Mouse (Mus musculus): ENCODE data around the gene Crim1. TPM values are rescaled to one million over a fixed set of nuclear protein-coding genes. Genes with fewer than 3 reads are reported as not detected.

Gene Crim1
- polyA plus RNA-seq, 1 experiment from 2014 or later = 8.4 TPM

GRCm38 (mm10) chr17:78254256-78254655 is 54.2 kb downstream of the Crim1 start:
- 65% methylated on average over 8 of the region's 8 CpGs for WGBS
- no peaks in the 10 kb centered on the region for H3K27me3 ChIP-seq (ENCODE audit: insufficient read depth, low read length)

GRCm38 (mm10) chr17:78255711-78256110 is 55.7 kb downstream of the Crim1 start:
- Histone ChIP-seq H3K27ac (no peak overlapping the region), H3K4me1 (replicated peaks; ENCODE audit: insufficient read depth, low read length) (peaks cover 6% of the 10 kb centered on the region; the same call in 1 of the 2 replicates), H3K27me3 (ENCODE audit: insufficient read depth, low read length) (no peaks in the 10 kb centered on the region), H3K9me3 (replicated peaks; ENCODE audit: low read length) (no peaks in the 10 kb centered on the region), H3K9ac (ENCODE audit: low read depth, low read length) (no peak overlapping the region), H3K36me3 (ENCODE audit: insufficient read depth, low read length) (no peaks in the 10 kb centered on the region), H3K4me2 (ENCODE audit: low read length) (no peak overlapping the region), H3K4me3 (replicated peaks; ENCODE audit: low read depth, low read length) (no peak overlapping the region)
- ATAC-seq (replicated peaks; ENCODE audit: low FRiP score, low read depth) = no peak
- WGBS = 90% methylated on average over 9 of the region's 9 CpGs
- no peak for DNase-seq (ENCODE audit: low spot score)
- no peak for TF ChIP-seq CTCF (IDR thresholded peaks at IDR 0.05; ENCODE audit: low read depth)

More at GRCm38 (mm10) chr17:78254256-78254655, 54.2 kb downstream of the Crim1 start:
- ATAC-seq (replicated peaks; ENCODE audit: low FRiP score, low read depth) = no peak
- Histone ChIP-seq H3K4me1 (replicated peaks; ENCODE audit: insufficient read depth, low read length) (peaks cover 9% of the 10 kb centered on the region), H3K4me2 (ENCODE audit: low read length) (no peak overlapping the region), H3K9ac (ENCODE audit: low read depth, low read length) (no peak overlapping the region), H3K4me3 (replicated peaks; ENCODE audit: low read depth, low read length) (no peak overlapping the region), H3K27ac (no peak overlapping the region), H3K9me3 (replicated peaks; ENCODE audit: low read length) (no peaks in the 10 kb centered on the region), H3K36me3 (ENCODE audit: insufficient read depth, low read length) (no peaks in the 10 kb centered on the region)
- TF ChIP-seq CTCF (IDR thresholded peaks at IDR 0.05; ENCODE audit: low read depth) = no peak
- no peak for DNase-seq (ENCODE audit: low spot score)

- no peaks in the 10 kb centered on the region for H3K27me3 ChIP-seq (ENCODE audit: insufficient read depth, low read length)
- ATAC-seq (replicated peaks; ENCODE audit: low FRiP score, low read depth) = 0 out of 2 replicates have a peak, but pooled peaks have one; percentile 26
- H3K27ac ChIP-seq = no peak overlapping the region
- TF ChIP-seq CTCF (IDR thresholded peaks at IDR 0.05; ENCODE audit: low read depth) = no peak
- no peak overlapping the region for H3K4me2 ChIP-seq (ENCODE audit: low read length)
- H3K4me1 ChIP-seq (replicated peaks; ENCODE audit: insufficient read depth, low read length) = peaks cover 6% of the 10 kb centered on the region; the same call in 1 of the 2 replicates
- H3K9me3 ChIP-seq (replicated peaks; ENCODE audit: low read length) = no peaks in the 10 kb centered on the region
- no peak overlapping the region for H3K4me3 ChIP-seq (replicated peaks; ENCODE audit: low read depth, low read length)
- no peak overlapping the region for H3K9ac ChIP-seq (ENCODE audit: low read depth, low read length)
- 43% methylated on average over 8 of the region's 8 CpGs for WGBS
- H3K36me3 ChIP-seq (ENCODE audit: insufficient read depth, low read length) = no peaks in the 10 kb centered on the region
- DNase-seq (ENCODE audit: low spot score) = peak; percentile 34
Measured at GRCm38 (mm10) chr17:78256534-78256933, 56.5 kb downstream of the Crim1 start.

- WGBS = 90% methylated on average over 4 of the region's 4 CpGs
- peaks cover 3% of the 10 kb centered on the region; the same call in 1 of the 2 replicates for H3K4me1 ChIP-seq (replicated peaks; ENCODE audit: insufficient read depth, low read length)
- H3K36me3 ChIP-seq (ENCODE audit: insufficient read depth, low read length) = no peaks in the 10 kb centered on the region
- ATAC-seq (replicated peaks; ENCODE audit: low FRiP score, low read depth) (no peak), DNase-seq (ENCODE audit: low spot score) (no peak)
- no peak overlapping the region for H3K4me2 ChIP-seq (ENCODE audit: low read length)
- H3K27me3 ChIP-seq (ENCODE audit: insufficient read depth, low read length) = no peaks in the 10 kb centered on the region
- H3K27ac ChIP-seq = no peak overlapping the region
- TF ChIP-seq CTCF (IDR thresholded peaks at IDR 0.05; ENCODE audit: low read depth) = no peak
- no peak overlapping the region for H3K4me3 ChIP-seq (replicated peaks; ENCODE audit: low read depth, low read length)
- H3K9ac ChIP-seq (ENCODE audit: low read depth, low read length) = no peak overlapping the region
- H3K9me3 ChIP-seq (replicated peaks; ENCODE audit: low read length) = no peaks in the 10 kb centered on the region
Measured at GRCm38 (mm10) chr17:78261684-78262083, 61.6 kb downstream of the Crim1 start.

- WGBS = 69% methylated on average over 11 of the region's 11 CpGs
- ATAC-seq (replicated peaks; ENCODE audit: low FRiP score, low read depth) (no peak), DNase-seq (ENCODE audit: low spot score) (no peak)
- no peaks in the 10 kb centered on the region for H3K27me3 ChIP-seq (ENCODE audit: insufficient read depth, low read length)
- no peak for TF ChIP-seq CTCF (IDR thresholded peaks at IDR 0.05; ENCODE audit: low read depth)
- H3K36me3 ChIP-seq (ENCODE audit: insufficient read depth, low read length) = no peaks in the 10 kb centered on the region
- H3K4me3 ChIP-seq (replicated peaks; ENCODE audit: low read depth, low read length) = no peak overlapping the region
- H3K4me1 ChIP-seq (replicated peaks; ENCODE audit: insufficient read depth, low read length) = peaks cover 9% of the 10 kb centered on the region
- no peak overlapping the region for H3K4me2 ChIP-seq (ENCODE audit: low read length)
- no peak overlapping the region for H3K9ac ChIP-seq (ENCODE audit: low read depth, low read length)
- H3K27ac ChIP-seq = no peak overlapping the region
- no peaks in the 10 kb centered on the region for H3K9me3 ChIP-seq (replicated peaks; ENCODE audit: low read length)
Measured at GRCm38 (mm10) chr17:78264116-78264515, 64.1 kb downstream of the Crim1 start.

- Histone ChIP-seq H3K27me3 (ENCODE audit: insufficient read depth, low read length) (no peaks in the 10 kb centered on the region), H3K4me2 (ENCODE audit: low read length) (no peak overlapping the region), H3K27ac (no peak overlapping the region), H3K9me3 (replicated peaks; ENCODE audit: low read length) (no peaks in the 10 kb centered on the region), H3K4me3 (replicated peaks; ENCODE audit: low read depth, low read length) (no peak overlapping the region), H3K9ac (ENCODE audit: low read depth, low read length) (no peak overlapping the region), H3K4me1 (replicated peaks; ENCODE audit: insufficient read depth, low read length) (peaks cover 9% of the 10 kb centered on the region), H3K36me3 (ENCODE audit: insufficient read depth, low read length) (no peaks in the 10 kb centered on the region)
- no peak for TF ChIP-seq CTCF (IDR thresholded peaks at IDR 0.05; ENCODE audit: low read depth)
- DNase-seq (ENCODE audit: low spot score) (no peak), ATAC-seq (replicated peaks; ENCODE audit: low FRiP score, low read depth) (no peak)
- 80% methylated on average over 7 of the region's 7 CpGs for WGBS
Measured at GRCm38 (mm10) chr17:78265135-78265534, 65.1 kb downstream of the Crim1 start.

GRCm38 (mm10) chr17:78266271-78266670 is 66.2 kb downstream of the Crim1 start:
- no peak for DNase-seq (ENCODE audit: low spot score)
- ATAC-seq (replicated peaks; ENCODE audit: low FRiP score, low read depth) = no peak

More at GRCm38 (mm10) chr17:78266271-78266670, 66.2 kb downstream of the Crim1 start:
- 72% methylated on average over 2 of the region's 2 CpGs for WGBS
- no peaks in the 10 kb centered on the region for H3K36me3 ChIP-seq (ENCODE audit: insufficient read depth, low read length)
- TF ChIP-seq CTCF (IDR thresholded peaks at IDR 0.05; ENCODE audit: low read depth) = no peak
- no peaks in the 10 kb centered on the region for H3K9me3 ChIP-seq (replicated peaks; ENCODE audit: low read length)
- H3K4me3 ChIP-seq (replicated peaks; ENCODE audit: low read depth, low read length) = no peak overlapping the region
- H3K27me3 ChIP-seq (ENCODE audit: insufficient read depth, low read length) = no peaks in the 10 kb centered on the region
- no peak overlapping the region for H3K27ac ChIP-seq
- no peak overlapping the region for H3K4me2 ChIP-seq (ENCODE audit: low read length)
- no peak overlapping the region for H3K9ac ChIP-seq (ENCODE audit: low read depth, low read length)
- peaks cover 9% of the 10 kb centered on the region for H3K4me1 ChIP-seq (replicated peaks; ENCODE audit: insufficient read depth, low read length)

Measured in kidney, postnatal 0 days (tissue).